Mouse (Mus musculus) thymus, postnatal 4 days (tissue): ENCODE measurements around the gene Rtn4rl2.

Experiments used
- DNase-seq: peaks from one replicate; pipeline ENCODE4 v3.0.0; 2021

The Rtn4rl2 gene

DNA sequence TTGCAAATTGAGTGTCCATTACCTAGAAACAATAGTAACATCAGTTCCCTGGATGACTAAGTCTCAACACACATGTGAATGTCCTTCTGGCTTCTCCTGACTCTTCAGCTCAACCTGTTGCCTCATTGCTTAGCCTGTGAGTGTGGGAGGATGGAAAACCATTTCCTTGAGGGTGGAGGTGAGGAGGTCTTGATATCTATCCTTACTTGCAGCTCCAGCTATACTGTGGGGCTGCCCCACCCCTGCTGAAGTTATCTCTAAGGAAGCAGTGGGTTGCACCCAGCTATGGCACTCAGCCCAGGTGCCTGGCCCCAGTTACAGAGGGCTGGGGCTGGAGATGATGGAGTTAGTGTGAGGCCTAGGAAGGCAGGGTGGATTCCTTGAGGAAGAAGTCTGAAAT, 44.6 kb downstream of the Rtn4rl2 start:
- DNase-seq: peak; percentile 59

DNA sequence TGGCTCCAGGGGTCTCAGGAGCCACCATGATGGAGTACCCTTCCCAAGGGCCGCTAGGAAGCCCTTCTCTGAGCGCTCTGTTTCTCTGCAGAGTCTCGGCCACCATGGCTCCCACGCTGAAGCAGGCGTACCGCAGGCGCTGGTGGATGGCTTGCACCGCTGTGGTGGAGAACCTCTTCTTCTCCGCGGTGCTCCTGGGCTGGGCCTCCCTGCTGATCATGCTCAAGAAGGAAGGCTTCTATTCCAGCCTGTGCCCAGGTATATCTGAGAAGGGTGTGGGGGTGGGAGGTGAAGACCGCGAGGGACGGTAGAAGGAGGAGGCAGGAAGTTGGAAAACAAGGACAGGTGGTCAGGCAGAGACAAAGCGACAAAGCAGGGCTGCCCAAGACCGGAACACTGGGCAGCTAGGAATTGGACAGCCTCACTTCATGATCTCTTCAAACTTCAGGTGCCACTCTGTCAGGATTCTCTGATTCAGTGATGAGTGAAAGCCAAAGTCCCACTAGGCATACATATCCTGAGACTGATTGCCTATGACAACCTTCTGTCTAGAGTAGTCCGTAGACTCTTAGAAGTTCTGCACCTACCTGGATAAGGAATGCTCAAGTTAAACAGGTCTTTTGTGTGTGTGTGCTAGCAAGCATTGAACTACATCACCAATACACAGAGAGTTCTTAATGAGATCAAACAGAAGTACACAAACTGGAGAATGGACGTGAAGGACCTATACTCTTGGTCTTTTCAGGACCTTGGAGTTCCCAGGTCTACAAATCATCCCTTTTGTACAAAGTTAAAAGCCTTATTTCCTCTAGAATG, 45.6 kb downstream of the Rtn4rl2 start:
- no peak for DNase-seq

DNA sequence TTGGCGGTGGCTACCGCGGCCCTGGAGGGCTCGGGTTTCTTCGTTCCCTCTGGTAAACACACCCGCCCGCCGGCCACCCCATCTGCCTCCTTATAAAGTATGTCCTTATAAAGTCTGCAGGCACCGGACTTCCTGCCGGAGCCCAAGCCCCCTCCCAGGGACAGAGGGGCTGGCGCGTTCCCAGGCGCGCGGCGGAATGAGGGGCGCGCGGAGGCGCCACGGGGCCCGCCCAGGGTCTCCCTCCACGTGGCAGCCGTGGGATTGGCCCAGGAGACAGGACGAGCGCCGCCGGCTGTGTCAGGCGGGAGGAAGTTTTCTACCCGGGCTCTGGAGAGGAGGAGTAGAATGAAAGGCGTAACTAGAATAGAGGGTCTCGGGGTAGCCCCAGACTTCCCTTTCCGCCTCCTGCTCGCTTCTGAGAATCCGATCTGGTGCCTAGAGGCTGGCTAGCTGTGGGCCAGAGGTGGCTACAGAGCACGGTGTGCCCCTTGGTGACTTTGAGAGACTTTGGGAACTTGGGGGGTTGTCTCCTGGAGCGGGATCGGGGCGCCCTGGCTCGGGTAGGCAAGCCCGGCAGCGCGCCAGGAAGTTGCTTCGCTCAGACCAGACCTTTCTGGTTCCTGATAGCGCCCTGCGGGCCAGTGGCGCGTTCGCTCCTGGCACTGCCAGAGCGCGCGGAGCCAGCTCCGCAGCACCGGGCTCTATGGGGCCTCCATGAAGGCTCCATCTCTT, 46.3 kb downstream of the Rtn4rl2 start:
- peak; percentile 77 for DNase-seq

DNA sequence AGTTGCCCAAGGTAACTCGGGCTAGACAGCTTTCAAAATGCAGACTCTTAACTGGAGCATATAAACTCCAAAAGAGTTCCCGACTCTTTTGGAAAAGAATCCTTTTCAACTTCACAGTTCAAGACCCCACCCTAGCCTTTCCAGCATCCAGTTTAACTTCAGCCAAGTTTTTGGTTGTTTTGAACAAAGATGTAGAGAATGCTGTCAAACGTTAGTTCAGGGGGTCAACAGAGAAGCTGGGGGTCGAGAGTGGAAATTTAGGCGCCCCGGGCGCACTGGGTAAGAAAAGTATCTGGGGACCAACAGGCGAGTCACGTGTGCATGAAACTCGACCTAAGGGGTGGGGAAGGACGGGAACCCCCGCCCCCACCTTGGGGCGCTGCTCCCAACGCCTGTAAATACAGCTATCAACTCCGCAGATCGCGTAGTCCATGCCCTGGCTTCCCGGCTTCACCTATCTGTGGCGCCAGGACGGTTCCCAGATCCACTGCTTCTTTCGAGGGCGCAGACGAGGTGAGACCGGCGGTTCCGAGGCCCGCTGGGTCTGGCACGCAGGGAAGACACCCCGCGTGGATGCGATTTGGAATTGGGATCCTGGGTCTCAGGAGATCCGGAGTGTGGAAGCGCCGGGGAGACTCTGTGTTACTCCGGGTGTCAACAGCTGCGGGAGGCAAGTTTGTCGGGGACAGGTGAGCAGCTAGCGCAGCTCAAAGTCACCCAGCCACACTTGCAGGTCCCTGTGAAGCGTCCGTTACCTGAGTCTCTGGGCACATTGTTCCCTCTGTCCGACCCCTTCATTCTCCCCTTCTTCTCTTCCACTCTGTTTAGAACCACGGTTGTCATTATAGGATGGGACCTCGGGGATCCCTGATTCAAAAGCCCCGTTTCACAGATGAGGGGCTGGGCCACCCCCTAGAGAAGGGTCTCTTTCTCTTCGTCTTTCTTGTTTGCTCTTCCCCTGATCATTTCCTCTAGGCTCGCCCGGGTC, 47.2 kb downstream of the Rtn4rl2 start:
- peak; percentile 58 for DNase-seq

DNA sequence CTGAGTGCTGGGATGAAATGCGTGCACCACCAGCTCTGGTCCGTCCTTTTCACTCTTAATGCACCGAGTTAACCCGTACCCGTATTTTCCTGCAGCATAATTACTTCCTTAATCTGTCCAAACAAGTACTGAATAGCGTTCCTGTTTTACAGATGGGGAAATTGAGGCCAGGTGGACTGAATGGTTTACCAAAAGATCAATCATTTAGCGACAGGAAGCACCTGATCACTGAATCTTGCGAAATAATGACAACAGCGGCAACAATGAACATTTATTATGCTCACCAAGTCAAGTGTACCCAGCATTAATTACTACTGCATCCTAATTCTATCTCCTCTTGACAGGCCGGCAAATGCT, 47.9 kb downstream of the Rtn4rl2 start, which contains the start of gene Slc43a1:
Slc43a1 (plus strand) TSS at position 258 of the 357 bp plus-strand sequence.
- no peak for DNase-seq

DNA sequence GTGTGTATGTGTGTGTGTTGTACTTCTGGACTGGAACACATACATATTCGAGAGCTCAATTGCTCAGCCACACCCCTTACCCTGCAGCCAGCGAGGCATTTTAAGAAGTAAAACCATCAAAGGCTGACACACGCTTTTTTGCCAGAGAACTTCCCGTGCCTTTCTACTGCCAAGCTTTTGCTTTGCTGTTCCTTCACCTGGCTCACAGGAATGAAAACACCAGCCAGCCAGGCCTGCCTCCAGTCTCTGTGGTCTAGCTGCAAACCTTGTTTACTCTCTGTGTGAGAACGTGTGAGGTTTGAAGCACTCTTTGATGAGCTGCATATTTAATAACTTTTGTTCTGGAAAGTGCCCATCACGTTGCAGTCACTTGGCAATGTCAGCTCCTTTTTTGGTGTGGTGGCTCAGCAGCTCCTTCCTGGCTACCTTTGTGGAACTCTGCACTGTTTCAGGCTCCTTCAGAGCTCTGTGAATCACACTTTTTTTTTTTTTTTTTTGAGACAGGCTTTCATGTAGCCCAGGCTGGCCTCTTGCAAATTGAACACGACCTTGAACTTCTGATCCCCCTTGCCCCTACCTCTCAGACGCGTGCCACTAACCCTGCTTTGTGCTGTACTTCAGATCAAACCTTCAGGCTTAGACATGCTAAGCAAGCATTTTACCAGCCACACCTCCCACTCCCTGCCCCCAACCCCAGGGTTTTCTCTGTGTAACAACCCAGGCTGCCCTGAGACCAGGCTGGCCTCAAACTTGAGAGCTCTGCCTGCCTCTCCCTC, 48.5 kb downstream of the Rtn4rl2 start:
- peak; percentile 46 for DNase-seq

DNA sequence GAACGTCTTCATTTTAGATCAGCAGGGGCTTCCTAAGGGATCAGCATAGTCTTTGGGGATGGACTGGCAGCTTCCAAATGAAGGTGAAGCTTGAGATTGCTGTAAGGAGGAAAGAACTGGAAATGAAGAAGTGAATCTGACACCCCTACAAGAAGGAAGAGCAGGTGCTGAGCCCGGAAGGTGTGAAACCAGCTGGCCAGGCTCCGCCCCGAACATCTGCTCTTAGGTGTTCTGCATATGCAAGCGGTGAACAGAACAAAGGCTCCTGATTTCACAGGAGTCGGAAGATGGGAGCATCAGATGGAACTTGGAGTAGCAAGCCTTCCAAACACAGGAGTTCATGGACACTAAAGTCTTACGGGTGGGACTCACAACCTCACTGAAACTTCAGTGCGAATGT, 49.4 kb downstream of the Rtn4rl2 start:
- peak; percentile 76 for DNase-seq

DNA sequence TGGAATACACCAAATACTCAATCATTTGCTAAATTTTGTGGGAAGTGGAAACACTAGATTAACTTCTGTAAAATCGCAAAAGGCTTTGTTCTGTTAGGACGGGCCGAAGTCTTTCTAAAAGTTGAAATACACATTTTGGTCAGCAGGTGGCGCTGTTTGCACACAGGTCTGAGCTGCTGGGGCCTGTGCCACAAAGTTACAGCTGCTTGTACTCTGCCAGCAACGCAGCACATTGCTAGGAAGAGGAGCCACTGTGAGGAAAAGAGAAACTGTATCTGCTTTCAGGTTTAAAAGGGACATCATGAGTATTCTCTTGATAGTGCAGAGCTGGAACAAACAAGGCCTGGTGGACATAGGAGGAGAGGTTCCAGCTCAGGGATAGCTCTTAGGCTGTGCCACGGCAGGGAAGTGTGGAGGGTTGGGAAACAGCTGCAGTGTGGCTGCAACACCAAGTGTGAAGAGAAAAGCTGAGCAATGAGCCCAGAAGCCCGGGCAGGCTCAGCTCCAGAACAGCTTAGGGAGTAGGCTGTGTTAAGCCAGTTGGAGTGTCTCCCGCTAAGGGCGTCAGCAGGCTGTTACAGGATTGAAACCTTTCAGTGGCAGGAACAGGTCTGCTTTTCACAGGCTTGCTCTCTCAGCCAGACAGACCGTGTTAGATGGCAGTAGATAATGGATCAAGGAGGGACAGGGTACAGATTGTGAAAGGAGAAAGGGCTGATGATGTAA, 54.7 kb downstream of the Rtn4rl2 start:
- peak; percentile 83 for DNase-seq

DNA sequence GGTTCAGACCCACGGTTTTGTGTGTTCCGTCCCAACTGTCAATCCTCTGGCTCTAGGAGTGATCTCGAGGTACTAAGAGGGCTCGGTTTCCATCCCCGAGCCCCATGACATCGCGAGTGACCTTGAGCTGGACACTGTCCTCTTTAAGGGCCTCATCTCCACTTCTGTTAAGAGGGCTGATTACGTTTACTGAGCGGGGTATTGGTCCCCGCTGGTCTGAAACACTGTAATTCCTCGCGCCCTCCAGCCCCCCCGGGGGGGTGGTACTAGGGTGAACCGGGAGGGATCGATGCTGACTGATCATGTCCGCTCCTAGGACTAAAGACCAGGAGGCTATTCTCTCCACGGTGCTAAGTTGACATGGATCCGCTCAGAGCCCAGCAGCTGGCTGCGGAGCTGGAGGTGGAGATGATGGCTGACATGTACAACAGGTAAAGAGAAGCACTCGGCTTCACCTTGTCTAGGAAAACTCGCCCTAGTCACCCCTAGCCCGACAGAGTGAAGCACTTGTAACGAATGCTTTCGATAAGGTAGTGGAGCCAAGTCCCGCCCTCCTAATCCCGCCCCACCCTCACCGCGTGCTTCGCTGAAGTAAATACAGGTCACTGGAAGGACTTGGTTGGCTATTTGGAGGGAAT, 59.1 kb downstream of the Rtn4rl2 start:
- peak; percentile 27 for DNase-seq

DNA sequence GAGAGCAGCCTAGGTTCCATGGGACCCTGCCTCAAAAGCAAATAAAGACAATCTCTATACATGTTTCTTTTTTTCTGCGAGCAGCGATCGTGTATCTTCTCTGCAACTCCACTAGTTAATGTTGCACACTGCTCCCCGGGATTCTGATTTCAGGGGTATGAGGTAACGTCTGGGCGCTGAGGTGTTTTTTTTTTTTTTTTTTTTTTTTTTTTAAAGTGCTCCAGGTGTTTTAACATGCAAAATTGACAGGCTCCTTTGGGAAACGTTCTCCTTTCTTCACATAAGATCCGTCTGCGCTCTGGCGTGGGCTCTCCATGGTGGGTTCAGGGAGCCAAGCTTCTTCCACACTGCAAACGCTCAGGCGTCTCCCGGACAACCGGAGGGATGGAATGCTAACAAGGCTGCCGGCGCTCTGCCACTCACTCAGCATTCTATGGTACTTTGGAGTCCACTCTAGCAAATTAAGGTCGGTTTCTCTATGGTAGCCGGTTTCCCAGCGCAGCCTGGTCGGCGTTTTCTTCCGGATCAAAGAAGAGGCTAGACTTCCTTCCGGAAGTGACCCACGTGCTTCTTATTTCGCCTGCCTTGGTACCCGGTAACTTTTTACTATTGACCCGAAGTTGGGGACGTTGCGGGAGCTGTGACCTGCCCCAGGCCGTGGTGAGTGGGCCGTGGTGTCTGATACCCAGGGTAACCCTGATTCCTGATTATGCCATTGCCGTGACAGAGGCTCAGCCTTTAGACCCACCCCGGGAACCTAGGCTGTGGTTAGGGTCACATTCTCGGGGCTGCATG, 59.8 kb downstream of the Rtn4rl2 start, which contains the start of gene Timm10:
Timm10 (plus strand) TSS at position 510 of the 795 bp plus-strand sequence.
- DNase-seq: peak; percentile 59

DNA sequence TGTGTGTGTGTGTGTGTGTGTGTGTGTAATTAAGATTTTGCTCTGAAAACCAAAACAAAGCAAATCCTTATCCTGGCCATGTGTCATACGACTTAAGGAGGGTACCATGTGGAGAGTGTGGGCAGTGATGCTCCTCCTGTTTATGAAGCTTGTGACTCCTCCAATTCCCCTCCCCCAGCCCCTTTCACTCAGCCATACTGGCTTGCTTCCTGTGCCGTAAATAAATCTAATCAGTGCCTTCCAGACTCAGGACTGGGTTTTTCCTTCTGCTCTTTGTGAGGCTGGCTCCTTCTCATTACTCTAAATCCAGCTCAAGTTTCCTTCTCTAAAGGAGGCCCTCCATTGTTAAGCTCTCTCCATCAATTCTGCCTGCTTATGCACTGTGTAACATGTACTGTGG, 63.3 kb downstream of the Rtn4rl2 start:
- no peak for DNase-seq

DNA sequence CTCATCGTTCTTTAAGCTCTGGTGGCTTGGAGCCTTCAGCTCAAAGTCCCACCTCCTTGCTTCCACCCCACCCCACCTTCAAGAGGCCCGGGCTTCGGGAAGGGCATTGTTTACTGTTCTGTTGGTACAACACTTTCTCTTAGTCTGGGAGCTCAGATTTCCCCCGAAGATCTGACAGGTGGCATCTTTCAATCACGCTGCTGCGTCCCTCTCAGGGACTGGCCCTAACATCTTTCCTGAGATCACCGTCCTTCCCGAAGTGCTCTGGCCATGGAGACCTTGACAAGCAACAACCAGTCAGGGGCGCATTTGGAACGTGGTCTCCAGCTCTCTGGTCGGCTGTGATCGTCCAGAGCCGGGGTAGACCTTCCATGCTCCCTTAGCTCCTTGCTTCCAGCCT, 64.0 kb downstream of the Rtn4rl2 start, which contains the start of gene Smtnl1:
Smtnl1 (minus strand) TSS at position 101 of the 400 bp plus-strand sequence.
- no peak for DNase-seq
